Mouse (Mus musculus): Measurements from ENCODE around the gene Anks3. TPM values are rescaled to one million over a fixed set of nuclear protein-coding genes. Genes with fewer than 3 reads are reported as not detected.

Gene Anks3
- polyA plus RNA-seq, 1 experiment from 2014 or later, result 81.3 TPM

DNA sequence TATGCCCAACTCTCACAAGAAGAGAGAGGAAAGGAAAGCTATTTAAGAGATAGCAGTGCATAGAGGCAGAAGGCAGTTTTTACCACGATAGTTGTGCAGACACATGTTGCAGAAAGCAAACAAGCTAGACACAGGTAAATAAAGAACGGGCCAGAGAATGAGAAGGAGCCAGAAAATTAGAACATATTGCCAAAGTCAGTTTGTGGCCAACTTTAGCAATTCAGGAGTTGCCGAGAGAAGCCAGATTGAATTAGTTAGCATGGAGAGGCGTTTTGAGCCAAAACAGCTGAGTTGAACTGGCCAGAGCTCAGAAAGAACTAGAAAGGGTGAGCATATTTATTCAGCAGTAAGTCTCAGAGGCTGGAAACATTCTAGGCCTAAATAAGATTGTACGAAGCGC, 71.8 kb downstream of the Anks3 start:
- ATAC-seq (ENCODE audit: low FRiP score, low TSS enrichment), result no peak
- Histone ChIP-seq H3K27ac (ENCODE audit: low read length) (no peak overlapping the region), H3K4me2 (replicated peaks; ENCODE audit: low read depth, low read length) (no peak overlapping the region), H3K9ac (replicated peaks; ENCODE audit: low read length) (no peak overlapping the region), H3K9me3 (ENCODE audit: low read length) (no peaks in the 10 kb centered on the region), H3K4me3 (ENCODE audit: low read length) (no peak overlapping the region), H3K27me3 (ENCODE audit: insufficient read depth, low read length) (no peaks in the 10 kb centered on the region), H3K4me1 (ENCODE audit: insufficient read depth, low read length) (peaks cover 21% of the 10 kb centered on the region), H3K36me3 (ENCODE audit: insufficient read depth, low read length) (no peaks in the 10 kb centered on the region)
- WGBS, result 93% methylated on average over 6 of the region's 6 CpGs

Other genes starting within 250 kb of the Anks3 start
- 96.7 and 100 TPM in 2 replicates for gene Nmral1, start 244.8 kb downstream of the Anks3 start, polyA plus RNA-seq (2015; fragmentation: Nextera tagmentation; extraction: Ambion mirVana)
- 117 and 120 TPM in 2 replicates for gene Hmox2, start 237.8 kb downstream of the Anks3 start, polyA plus RNA-seq (2015; fragmentation: Nextera tagmentation; extraction: Ambion mirVana)
- gene Cdip1, start 173.9 kb downstream of the Anks3 start, polyA plus RNA-seq (2015; fragmentation: Nextera tagmentation; extraction: Ambion mirVana), result 113 and 123 TPM in 2 replicates
- 0.30 and 0.85 TPM in 2 replicates for gene 4930562C15Rik, start 128.8 kb downstream of the Anks3 start, polyA plus RNA-seq (2015; fragmentation: Nextera tagmentation; extraction: Ambion mirVana)
- gene Ubald1, start 83.9 kb downstream of the Anks3 start, polyA plus RNA-seq (2015; fragmentation: Nextera tagmentation; extraction: Ambion mirVana), result 36.2 and 40.4 TPM in 2 replicates
- gene Mgrn1, start 78.0 kb downstream of the Anks3 start, polyA plus RNA-seq (2015; fragmentation: Nextera tagmentation; extraction: Ambion mirVana), result 113 and 117 TPM in 2 replicates
- gene Nudt16l1, start 25.4 kb downstream of the Anks3 start, polyA plus RNA-seq (2015; fragmentation: Nextera tagmentation; extraction: Ambion mirVana), result 171 and 187 TPM in 2 replicates
- gene Sept12, start 33.6 kb upstream of the Anks3 start, polyA plus RNA-seq (2015; fragmentation: Nextera tagmentation; extraction: Ambion mirVana), result 0.06 TPM in 1 of 2 replicates, not detected in the other
- gene Smim22, start 43.1 kb upstream of the Anks3 start, polyA plus RNA-seq (2015; fragmentation: Nextera tagmentation; extraction: Ambion mirVana), result 12.5 and 15.0 TPM in 2 replicates
- 117 and 123 TPM in 2 replicates for gene Rogdi, start 49.3 kb upstream of the Anks3 start, polyA plus RNA-seq (2015; fragmentation: Nextera tagmentation; extraction: Ambion mirVana)
- gene Glyr1, start 85.7 kb upstream of the Anks3 start, polyA plus RNA-seq (2015; fragmentation: Nextera tagmentation; extraction: Ambion mirVana), result 172 and 176 TPM in 2 replicates
- 17.4 and 20.2 TPM in 2 replicates for gene Ubn1, start 85.9 kb upstream of the Anks3 start, polyA plus RNA-seq (2015; fragmentation: Nextera tagmentation; extraction: Ambion mirVana)
- gene Ppl, start 168.2 kb upstream of the Anks3 start, polyA plus RNA-seq (2015; fragmentation: Nextera tagmentation; extraction: Ambion mirVana), result 3.2 and 3.4 TPM in 2 replicates
- 0.06 and 0.09 TPM in 2 replicates for gene Sec14l5, start 182.9 kb upstream of the Anks3 start, polyA plus RNA-seq (2015; fragmentation: Nextera tagmentation; extraction: Ambion mirVana)
- gene Nagpa, start 239.8 kb upstream of the Anks3 start, polyA plus RNA-seq (2015; fragmentation: Nextera tagmentation; extraction: Ambion mirVana), result 21.9 and 25.3 TPM in 2 replicates